Mouse (Mus musculus) ES-E14 (cell line): ENCODE measurements around the gene Grk1.

Experiments
- HCFC1 ChIP-seq: IDR thresholded peaks from 2 replicates; pipeline ENCODE4 v1.6.1; 2012; ENCODE audit warnings: low read length, inconsistent platforms, borderline replicate concordance; ENCODE audit not compliant: insufficient read depth
- ZNF384 ChIP-seq: IDR thresholded peaks from 2 replicates; pipeline ENCODE4 v1.6.1; 2012; ENCODE audit warnings: low read depth, low read length, inconsistent platforms

DNA sequence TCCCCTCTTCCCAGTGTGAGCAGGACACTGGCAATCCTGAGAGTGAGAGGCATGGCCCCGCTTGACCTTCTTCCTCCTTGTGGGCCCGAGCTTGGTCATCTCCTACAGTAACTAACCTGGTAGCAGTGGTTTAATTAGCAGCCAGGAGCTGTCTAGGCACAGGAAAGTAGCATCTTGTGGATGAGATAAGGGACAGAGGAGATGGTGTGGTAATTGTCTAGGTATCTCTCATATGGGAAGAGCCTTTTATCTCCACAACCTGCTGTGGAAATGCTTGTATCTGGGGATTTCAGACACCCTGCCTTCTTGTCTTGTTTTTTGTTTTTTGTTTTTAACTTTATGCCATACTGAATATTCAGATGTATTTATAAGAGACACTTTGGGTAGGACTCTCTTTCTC is 32.6 kb downstream of the Grk1 start:
- TF ChIP-seq HCFC1 (no peak), ZNF384 (no peak)
